Mouse (Mus musculus) MEL (cell line): ENCODE data around the gene Mapk10. TPM values are rescaled to one million over a fixed set of nuclear protein-coding genes. Genes with fewer than 3 reads are reported as not detected.

Source experiments
- DNase-seq: peaks from one replicate; pipeline ENCODE4 v3.0.0; 2011; ENCODE audit warnings: low read depth, low spot score
- H3K27ac ChIP-seq: 2 replicates; pipeline ENCODE4 v1.5.1; 2012; ENCODE audit warnings: low read depth, mild to moderate bottlenecking, control low read depth, low read length, moderate library complexity; ENCODE audit not compliant: control insufficient read depth
- H3K27me3 ChIP-seq, 2 experiments: fragments of 150-350 bp in 1 of 2; sonication (generic) in 1 of 2; 2 replicates each; pipeline ENCODE4 v1.6.1; 2012; ENCODE audit warnings: low read length in 2 of 2, mild to moderate bottlenecking in 2 of 2, improper control_type of control experiment in 1 of 2, moderate library complexity in 1 of 2; ENCODE audit not compliant: insufficient read depth in 2 of 2, control insufficient read depth in 1 of 2
- H3K36me3 ChIP-seq, 2 experiments: 2 replicates each; pipeline ENCODE4 v1.6.1; 2012 to 2014; ENCODE audit warnings: low read length in 2 of 2, improper control_type of control experiment in 1 of 2, inconsistent platforms in 1 of 2, mild to moderate bottlenecking in 1 of 2; ENCODE audit not compliant: insufficient read depth in 2 of 2, control insufficient read depth in 1 of 2
- H3K4me1 ChIP-seq, 2 experiments: fragments of 150-350 bp in 1 of 2; sonication (generic) in 1 of 2; 2 replicates each; pipeline ENCODE4 v1.6.1; 2012; ENCODE audit warnings: low read length in 2 of 2, improper control_type of control experiment in 1 of 2, mild to moderate bottlenecking in 1 of 2; ENCODE audit not compliant: insufficient read depth in 2 of 2, control insufficient read depth in 1 of 2
- H3K4me3 ChIP-seq, 2 experiments: fragments of 150-350 bp in 1 of 2; sonication (generic) in 1 of 2; 2 replicates each; pipeline ENCODE4 v1.5.1; 2012; ENCODE audit warnings: low read depth in 2 of 2, low read length in 2 of 2, mild to moderate bottlenecking in 2 of 2, moderate library complexity in 2 of 2, control low read depth in 1 of 2, improper control_type of control experiment in 1 of 2; ENCODE audit not compliant: control insufficient read depth in 1 of 2, insufficient read depth in 1 of 2
- H3K79me2 ChIP-seq: 2 replicates; pipeline ENCODE4 v1.6.1; 2012; ENCODE audit warnings: mild to moderate bottlenecking, low read length, moderate library complexity; ENCODE audit not compliant: control insufficient read depth, poor library complexity, insufficient read depth
- H3K9ac ChIP-seq: 2 replicates; pipeline ENCODE4 v1.6.1; 2012; ENCODE audit warnings: low read depth, mild to moderate bottlenecking, control low read depth, low read length, moderate library complexity; ENCODE audit not compliant: control insufficient read depth, poor library complexity, severe bottlenecking
- H3K9me3 ChIP-seq: fragments of 150-350 bp; sonication (generic); replicated peaks from 2 replicates; pipeline ENCODE4 v1.6.1; 2012; ENCODE audit warnings: mild to moderate bottlenecking, low read length, improper control_type of control experiment, moderate library complexity; ENCODE audit not compliant: insufficient read depth
- E2F4 ChIP-seq: IDR thresholded peaks from 2 replicates; pipeline ENCODE4 v1.6.1; 2011; ENCODE audit warnings: low read depth, low read length, improper control_type of control experiment, borderline replicate concordance
- EP300 ChIP-seq, 2 experiments: IDR thresholded peaks; 2 replicates each; pipeline ENCODE4 v1.6.1; 2011; ENCODE audit warnings: improper control_type of control experiment in 2 of 2, low read length in 2 of 2, low read depth in 1 of 2, mild to moderate bottlenecking in 1 of 2
- ETS1 ChIP-seq: IDR thresholded peaks from 2 replicates; pipeline ENCODE4 v1.6.1; 2012; ENCODE audit warnings: low read depth, mild to moderate bottlenecking, inconsistent platforms, low read length, improper control_type of control experiment, moderate library complexity
- GATA1 ChIP-seq: IDR thresholded peaks from 2 replicates; pipeline ENCODE4 v1.6.1; 2011; ENCODE audit warnings: low read depth, low read length, improper control_type of control experiment
- MAX ChIP-seq: IDR thresholded peaks from 2 replicates; pipeline ENCODE4 v1.6.1; 2011; ENCODE audit warnings: low read length, improper control_type of control experiment
- MXI1 ChIP-seq: IDR thresholded peaks from 2 replicates; pipeline ENCODE4 v1.6.1; 2011; ENCODE audit warnings: mild to moderate bottlenecking, low read depth, low read length, improper control_type of control experiment
- POLR2A ChIP-seq, 2 experiments: IDR thresholded peaks; 2 replicates each; pipeline ENCODE4 v1.6.1; 2011 to 2012; ENCODE audit warnings: low read length in 2 of 2, mild to moderate bottlenecking in 2 of 2, control low read depth in 1 of 2, improper control_type of control experiment in 1 of 2, low read depth in 1 of 2, moderate library complexity in 1 of 2; ENCODE audit not compliant: control insufficient read depth in 1 of 2, insufficient read depth in 1 of 2, poor library complexity in 1 of 2
- POLR2AphosphoS2 ChIP-seq: IDR thresholded peaks from 2 replicates; pipeline ENCODE4 v1.6.1; 2011; ENCODE audit warnings: low read length, improper control_type of control experiment
- POLR2AphosphoS5 ChIP-seq: IDR thresholded peaks from 2 replicates; pipeline ENCODE4 v1.6.1; 2012; ENCODE audit warnings: low read depth, borderline replicate concordance, mild to moderate bottlenecking, inconsistent platforms, low read length, moderate library complexity, mixed read lengths
- RAD21 ChIP-seq: IDR thresholded peaks from 2 replicates; pipeline ENCODE4 v1.6.1; 2011; ENCODE audit warnings: mild to moderate bottlenecking, low read depth, low read length, improper control_type of control experiment
- SMC3 ChIP-seq: IDR thresholded peaks from 2 replicates; pipeline ENCODE4 v1.6.1; 2011; ENCODE audit warnings: low read depth, low read length, improper control_type of control experiment
- TCF12 ChIP-seq: IDR thresholded peaks from 2 replicates; pipeline ENCODE4 v1.6.1; 2014; ENCODE audit warnings: low read depth, mild to moderate bottlenecking, inconsistent platforms, low read length, improper control_type of control experiment, moderate library complexity
- UBTF ChIP-seq: IDR thresholded peaks from 2 replicates; pipeline ENCODE4 v1.6.1; 2012; ENCODE audit warnings: low read depth, mild to moderate bottlenecking, inconsistent platforms, low read length, improper control_type of control experiment, moderate library complexity, borderline replicate concordance; ENCODE audit not compliant: insufficient read depth
- ZKSCAN1 ChIP-seq: IDR thresholded peaks from 2 replicates; pipeline ENCODE4 v1.6.1; 2012; ENCODE audit warnings: low read depth, mild to moderate bottlenecking, inconsistent platforms, low read length, improper control_type of control experiment, moderate library complexity
- ZMIZ1 ChIP-seq: IDR thresholded peaks from 2 replicates; pipeline ENCODE4 v1.6.1; 2012; ENCODE audit warnings: low read depth, mild to moderate bottlenecking, inconsistent platforms, low read length, improper control_type of control experiment, moderate library complexity
- polyA plus RNA-seq, 2 experiments: library from polyadenylated mRNA; stranded (reverse) in 1 of 2; unstranded in 1 of 2; fragments of >175 nt in 1 of 2; fragments of >200 nt in 1 of 2; gene quantifications; 2 replicates each; pipeline versions ENCODE4 v1.2.1 to v1.2.4; 2012; ENCODE audit warnings: low replicate concordance in 2 of 2, low read depth in 1 of 2; ENCODE audit not compliant: insufficient read length in 2 of 2, insufficient read depth in 1 of 2, missing spikeins in 1 of 2
- total RNA-seq: library from RNA; depleted of rRNA; stranded (reverse); fragments of 300-350 nt; gene quantifications from 2 replicates; pipeline ENCODE4 v1.2.3, GENCODE M21; 2012

Mapk10 gene
- total and polyA plus RNA-seq, 3 experiments: not detected

DNA sequence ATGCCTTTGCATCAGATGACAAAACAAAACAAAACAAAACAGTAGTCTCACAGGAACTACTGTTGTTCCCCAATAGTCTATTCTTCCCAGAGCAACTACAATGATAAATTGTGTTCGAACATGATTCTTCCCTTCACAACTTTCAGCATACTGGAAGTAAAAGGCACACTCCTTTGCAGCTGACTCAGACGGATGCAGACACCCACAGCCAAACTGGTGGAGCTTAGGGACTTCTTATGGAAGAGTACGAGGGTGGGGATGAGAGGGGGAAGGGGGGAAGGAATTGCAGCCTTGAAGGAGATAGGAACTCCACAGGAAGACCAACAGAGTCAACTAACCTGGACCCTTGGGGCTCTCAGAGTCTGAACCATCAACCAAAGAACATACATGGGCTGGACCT is 18.2 kb upstream of the Mapk10 start:
- no peak overlapping the region for H3K4me3 ChIP-seq
- DNase-seq: no peak
- H3K9me3 ChIP-seq: no peaks in the 10 kb centered on the region
- no peak overlapping the region for H3K9ac ChIP-seq
- H3K36me3 ChIP-seq: no peaks in the 10 kb centered on the region
- no peaks in the 10 kb centered on the region for H3K27me3 ChIP-seq
- H3K4me1 ChIP-seq: no peaks in the 10 kb centered on the region
- H3K79me2 ChIP-seq: no peaks in the 10 kb centered on the region
- TF ChIP-seq GATA1: no peak
- TF ChIP-seq MAX: no peak
- TF ChIP-seq UBTF: no peak
- no peak for TF ChIP-seq E2F4
- no peak for TF ChIP-seq ETS1
- no peak for TF ChIP-seq POLR2A (IDR thresholded peaks at IDR 0.05; ENCODE audit: control insufficient read depth in 1 of 2, insufficient read depth in 1 of 2, low read depth in 1 of 2, low read length in 2 of 2, poor library complexity in 1 of 2)
- TF ChIP-seq TCF12: no peak
- no peak for TF ChIP-seq SMC3
- TF ChIP-seq EP300 (IDR thresholded peaks at IDR 0.05; ENCODE audit: low read depth in 1 of 2, low read length in 2 of 2): no peak
- no peak for TF ChIP-seq ZMIZ1
- TF ChIP-seq ZKSCAN1: no peak
- TF ChIP-seq MXI1: no peak
- H3K27ac ChIP-seq: no peak overlapping the region

DNA sequence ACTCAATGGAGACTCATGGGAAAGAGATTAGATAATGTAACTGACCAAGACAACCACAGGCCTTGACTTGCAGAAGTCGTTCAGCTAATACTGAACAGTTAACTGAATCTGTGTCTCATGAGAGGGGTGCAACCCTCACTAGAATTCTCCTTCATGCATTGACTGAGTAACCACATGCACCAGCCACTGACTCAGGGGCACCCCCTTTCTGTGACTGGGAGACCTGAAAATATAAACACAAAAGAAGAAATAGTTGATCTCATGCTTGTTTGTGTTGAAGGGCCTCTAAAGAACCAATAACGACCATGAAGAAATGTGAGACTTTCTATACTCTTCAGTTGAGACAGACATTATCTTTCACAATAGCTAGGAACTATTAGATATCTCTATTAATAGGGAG is 10.9 kb upstream of the Mapk10 start:
- Histone ChIP-seq H3K36me3 (no peaks in the 10 kb centered on the region), H3K9me3 (no peaks in the 10 kb centered on the region), H3K4me1 (no peaks in the 10 kb centered on the region), H3K79me2 (no peaks in the 10 kb centered on the region), H3K9ac (no peak overlapping the region), H3K4me3 (no peak overlapping the region), H3K27ac (no peak overlapping the region), H3K27me3 (no peaks in the 10 kb centered on the region)
- no peak for DNase-seq
- TF ChIP-seq POLR2AphosphoS5: no peak
- TF ChIP-seq RAD21: no peak
- TF ChIP-seq ZKSCAN1: no peak

DNA sequence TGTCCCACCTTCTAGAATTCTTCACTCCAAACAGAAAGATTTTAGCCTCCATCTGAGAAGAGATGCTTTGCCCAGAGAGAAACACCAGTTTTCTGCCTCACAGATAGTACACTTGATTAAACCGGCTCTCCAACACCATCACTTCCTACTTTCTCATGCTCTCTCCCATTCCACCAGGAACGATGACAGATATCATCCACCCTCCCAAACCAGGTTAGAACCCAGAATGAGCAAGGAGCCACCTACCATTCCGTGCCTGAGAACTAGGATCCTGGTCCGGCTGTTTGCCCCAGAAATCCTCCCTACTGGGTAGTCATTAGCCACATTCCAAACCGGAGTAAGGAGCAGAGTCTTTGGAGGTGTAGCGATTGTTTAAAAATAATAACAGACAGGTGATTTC is 490 bp downstream of the Mapk10 start:
- no peaks in the 10 kb centered on the region for H3K27me3 ChIP-seq
- H3K4me3 ChIP-seq: no peak overlapping the region
- H3K27ac ChIP-seq: no peak overlapping the region
- H3K36me3 ChIP-seq: no peaks in the 10 kb centered on the region
- H3K79me2 ChIP-seq: no peaks in the 10 kb centered on the region
- H3K9me3 ChIP-seq: no peaks in the 10 kb centered on the region
- H3K9ac ChIP-seq: no peak overlapping the region
- TF ChIP-seq POLR2AphosphoS2: no peak
- TF ChIP-seq, all 39 proteins: peak for 0
- no peak for DNase-seq
- no peaks in the 10 kb centered on the region for H3K4me1 ChIP-seq
